Mouse (Mus musculus) lung, postnatal 4 days (tissue): ENCODE data around the gene Naa15.
"Not testable (repeated sequence)": the region's sequence is repeated elsewhere in the genome, so short reads cannot be mapped to it uniquely, and the experiment has no call there.

Source experiments
- DNase-seq, 2 experiments: peaks; one replicate each; pipeline ENCODE4 v3.0.0; 2021

Naa15 gene

GRCm38 (mm10) chr3:51415098-51416072 is at the start of gene Naa15:
Gene Naa15, plus strand, starts transcription at chr3:51415148.
- DNase-seq, result peak; percentile 97 to 98

GRCm38 (mm10) chr3:51365517-51365882 is 49.4 kb upstream of the Naa15 start:
- DNase-seq, result no peak

GRCm38 (mm10) chr3:51366926-51367325 is 48.0 kb upstream of the Naa15 start:
- no peak for DNase-seq

- no peak for DNase-seq
These were observed 46.9 kb upstream of the Naa15 start for GRCm38 (mm10) chr3:51368011-51368410.

- DNase-seq, result no peak
These were observed 43.1 kb upstream of the Naa15 start for GRCm38 (mm10) chr3:51371826-51372225.

- DNase-seq, result no peak
These were observed 42.1 kb upstream of the Naa15 start for GRCm38 (mm10) chr3:51372883-51373282.

- DNase-seq, result no peak
These were observed 41.4 kb upstream of the Naa15 start for GRCm38 (mm10) chr3:51373544-51373943.

- peak in 1 of 2 experiments; percentile 68 for DNase-seq
These were observed 39.4 kb upstream of the Naa15 start for GRCm38 (mm10) chr3:51375307-51376265.

- peak in 1 of 2 experiments; percentile 30 for DNase-seq
These were observed 36.9 kb upstream of the Naa15 start for GRCm38 (mm10) chr3:51377878-51378664.

GRCm38 (mm10) chr3:51378665-51378946 is 36.3 kb upstream of the Naa15 start:
- DNase-seq, result no peak

GRCm38 (mm10) chr3:51379786-51380659 is 34.9 kb upstream of the Naa15 start:
- DNase-seq, result no peak

- no peak for DNase-seq
These were observed 34.3 kb upstream of the Naa15 start for GRCm38 (mm10) chr3:51380660-51381014.

GRCm38 (mm10) chr3:51383409-51383808 is 31.5 kb upstream of the Naa15 start:
- DNase-seq, result no peak

GRCm38 (mm10) chr3:51386441-51387133 is 28.4 kb upstream of the Naa15 start:
- DNase-seq, result no peak

- DNase-seq, result no peak
These were observed 27.9 kb upstream of the Naa15 start for GRCm38 (mm10) chr3:51387134-51387451.

- DNase-seq, result no peak
These were observed 27.0 kb upstream of the Naa15 start for GRCm38 (mm10) chr3:51387868-51388381.

GRCm38 (mm10) chr3:51388904-51389303 is 26.0 kb upstream of the Naa15 start:
- DNase-seq, result no peak

- DNase-seq, result no peak
These were observed 23.9 kb upstream of the Naa15 start for GRCm38 (mm10) chr3:51391095-51391494.

- DNase-seq, result no peak
These were observed 23.4 kb upstream of the Naa15 start for GRCm38 (mm10) chr3:51391591-51391990.

- DNase-seq, result not testable (repeated sequence)
These were observed 21.9 kb upstream of the Naa15 start for GRCm38 (mm10) chr3:51393018-51393417.

GRCm38 (mm10) chr3:51393651-51394050 is 21.3 kb upstream of the Naa15 start:
- DNase-seq, result no peak
